Mouse (Mus musculus): ENCODE measurements around the gene Nrxn2. TPM values are rescaled to one million over a fixed set of nuclear protein-coding genes. Genes with fewer than 3 reads are reported as not detected.

Nrxn2 gene
- total RNA-seq, 2 experiments from 2014 or later: not detected

DNA sequence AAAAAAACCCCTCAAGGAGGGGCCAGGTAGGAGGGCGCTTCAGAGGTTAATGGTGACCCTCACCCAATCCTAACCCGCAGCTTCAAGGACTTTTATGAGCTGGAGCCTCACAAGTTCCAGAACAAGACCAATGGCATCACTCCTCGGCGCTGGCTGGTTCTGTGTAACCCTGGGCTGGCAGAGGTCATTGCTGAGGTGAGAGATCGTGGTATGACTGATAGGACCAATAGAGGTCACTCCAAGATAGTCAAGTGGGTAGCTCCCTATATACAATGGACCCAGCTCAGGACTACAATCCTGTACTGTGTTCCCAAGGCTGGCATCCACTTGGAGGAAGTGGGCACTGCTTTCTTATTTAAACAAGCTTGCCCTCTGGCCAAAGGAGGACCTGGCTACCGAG, 28.3 kb upstream of the Nrxn2 start:
- ATAC-seq (replicated peaks; ENCODE audit: poor library complexity): no peak

DNA sequence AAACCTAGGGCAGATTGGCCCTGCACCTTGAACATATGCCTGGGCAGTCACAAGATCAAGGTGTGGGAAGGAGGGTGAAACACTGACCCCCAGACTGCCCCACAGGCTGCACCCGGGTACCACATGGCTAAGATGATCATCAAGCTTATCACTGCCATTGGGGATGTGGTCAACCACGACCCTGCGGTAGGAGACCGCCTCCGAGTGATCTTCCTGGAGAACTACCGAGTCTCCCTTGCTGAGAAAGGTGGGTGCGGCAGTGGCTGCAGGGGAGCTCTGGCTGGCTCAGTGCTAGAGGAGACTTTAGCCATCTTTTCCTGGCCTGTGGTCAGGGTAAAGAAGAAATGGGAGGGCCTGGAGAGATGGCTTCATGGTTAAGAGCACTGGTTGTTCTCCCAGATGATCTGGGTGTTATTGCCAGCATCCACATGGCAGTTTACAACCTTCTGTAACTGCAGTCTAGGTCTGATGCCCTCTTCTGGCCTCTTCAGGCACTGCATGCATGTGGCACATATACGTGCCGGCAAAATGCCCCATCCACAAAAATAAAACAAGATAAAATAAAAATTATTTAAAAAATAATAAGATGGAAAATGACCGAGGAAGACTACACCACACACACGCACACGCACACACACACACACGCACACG, 25.7 kb upstream of the Nrxn2 start:
- ATAC-seq (replicated peaks; ENCODE audit: poor library complexity): peak; percentile 42

DNA sequence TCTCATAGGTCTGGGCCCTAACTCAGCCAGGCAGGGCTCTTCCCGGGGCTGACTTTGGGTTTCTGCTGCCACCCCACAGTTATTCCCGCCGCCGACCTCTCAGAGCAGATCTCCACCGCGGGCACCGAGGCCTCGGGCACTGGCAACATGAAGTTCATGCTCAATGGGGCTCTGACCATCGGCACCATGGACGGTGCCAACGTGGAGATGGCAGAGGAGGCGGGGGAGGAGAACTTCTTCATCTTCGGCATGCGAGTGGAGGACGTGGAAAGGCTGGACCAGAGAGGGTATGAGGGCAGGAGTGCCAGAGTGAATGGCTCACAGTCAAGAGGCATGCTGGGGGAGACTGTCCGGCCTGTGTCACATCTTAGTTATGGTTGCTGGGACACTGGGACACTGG, 24.9 kb upstream of the Nrxn2 start:
- ATAC-seq (replicated peaks; ENCODE audit: poor library complexity): no peak

DNA sequence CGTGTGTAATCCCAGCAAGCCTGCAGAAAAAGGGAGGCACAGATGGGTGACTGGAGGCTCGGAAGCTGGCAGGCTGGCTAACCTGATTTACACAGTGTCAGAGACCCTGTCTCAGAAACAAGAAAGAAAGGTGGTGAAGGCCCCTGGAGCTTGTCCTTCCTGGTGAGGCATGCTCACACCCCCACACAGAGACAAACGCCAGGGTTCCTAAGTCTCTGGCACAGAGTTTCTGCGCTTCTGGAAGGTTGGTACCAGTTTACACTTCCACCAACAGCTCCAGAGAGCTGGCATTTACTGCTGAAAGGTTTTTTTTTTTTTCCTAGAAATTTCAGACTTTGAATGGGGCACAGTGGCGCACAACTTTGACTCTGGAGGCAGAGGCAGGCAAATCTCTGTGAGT, 22.3 kb upstream of the Nrxn2 start:
- no peak for ATAC-seq (replicated peaks; ENCODE audit: poor library complexity)

DNA sequence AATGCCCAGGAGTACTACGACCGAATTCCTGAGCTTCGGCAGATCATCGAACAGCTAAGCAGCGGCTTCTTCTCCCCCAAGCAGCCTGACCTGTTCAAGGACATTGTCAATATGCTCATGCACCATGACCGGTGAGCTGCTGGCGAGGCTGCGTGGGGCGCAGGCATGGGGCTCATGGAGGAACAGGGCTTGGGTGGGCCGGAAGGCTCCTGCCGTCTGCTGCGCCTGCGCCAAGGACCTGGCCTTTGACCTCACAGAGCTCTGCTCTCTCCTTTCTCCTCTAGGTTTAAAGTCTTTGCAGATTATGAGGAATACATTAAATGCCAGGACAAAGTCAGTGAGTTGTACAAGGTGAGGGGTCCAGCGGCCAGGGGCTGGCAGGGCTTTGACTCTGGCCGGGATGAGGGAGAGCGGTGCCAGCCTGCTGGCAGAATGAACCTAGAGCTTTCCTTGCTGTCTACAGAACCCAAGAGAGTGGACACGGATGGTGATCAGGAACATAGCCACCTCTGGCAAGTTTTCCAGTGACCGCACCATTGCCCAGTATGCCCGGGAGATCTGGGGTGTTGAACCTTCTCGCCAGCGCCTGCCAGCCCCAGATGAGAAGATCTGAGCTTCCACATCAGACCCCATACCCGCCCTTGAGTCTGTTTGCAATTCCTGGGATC, 20.8 kb upstream of the Nrxn2 start:
- ATAC-seq (replicated peaks; ENCODE audit: poor library complexity): no peak

DNA sequence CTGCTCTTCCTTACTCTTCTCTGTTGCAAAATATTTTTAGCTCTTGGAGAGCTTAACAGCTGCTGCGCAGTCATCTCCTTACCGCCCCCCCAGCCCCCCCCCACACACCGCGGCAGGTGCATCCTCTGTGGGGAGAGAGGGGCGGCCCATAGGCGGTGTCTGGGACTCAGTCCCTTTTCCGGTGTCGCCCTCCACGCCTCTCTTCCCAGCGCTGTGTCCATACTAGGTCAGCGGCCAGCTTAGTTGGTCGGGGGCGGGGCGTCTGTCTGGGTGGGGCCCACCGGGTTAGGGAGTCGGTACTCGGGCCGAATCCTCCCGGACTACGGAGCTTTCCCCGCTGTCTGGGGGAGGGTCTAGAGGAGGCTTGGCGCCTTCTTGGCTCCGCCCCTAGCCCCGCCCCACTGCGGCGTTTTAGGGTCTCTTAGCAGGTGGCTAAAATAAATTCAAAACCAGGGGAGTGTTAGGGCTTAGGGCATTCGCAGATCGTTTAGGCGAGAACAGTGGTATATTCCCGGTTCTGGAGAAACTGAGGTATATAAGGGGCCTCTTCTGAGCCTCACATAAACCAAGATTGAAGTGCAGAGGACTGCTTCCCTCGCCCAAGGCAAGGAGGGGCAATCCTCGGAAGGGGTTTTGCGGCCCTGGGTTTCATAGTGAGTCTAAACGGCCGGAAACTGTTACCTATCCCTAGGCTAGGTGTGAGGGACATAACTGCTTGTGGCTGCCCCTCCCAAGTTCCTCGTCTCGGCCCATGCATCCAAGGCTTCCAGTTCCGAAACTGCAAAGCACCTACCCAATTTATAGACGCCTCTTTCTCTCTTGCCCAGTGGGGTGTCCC, 19.9 kb upstream of the Nrxn2 start:
- ATAC-seq (replicated peaks; ENCODE audit: poor library complexity): peak; percentile 36

DNA sequence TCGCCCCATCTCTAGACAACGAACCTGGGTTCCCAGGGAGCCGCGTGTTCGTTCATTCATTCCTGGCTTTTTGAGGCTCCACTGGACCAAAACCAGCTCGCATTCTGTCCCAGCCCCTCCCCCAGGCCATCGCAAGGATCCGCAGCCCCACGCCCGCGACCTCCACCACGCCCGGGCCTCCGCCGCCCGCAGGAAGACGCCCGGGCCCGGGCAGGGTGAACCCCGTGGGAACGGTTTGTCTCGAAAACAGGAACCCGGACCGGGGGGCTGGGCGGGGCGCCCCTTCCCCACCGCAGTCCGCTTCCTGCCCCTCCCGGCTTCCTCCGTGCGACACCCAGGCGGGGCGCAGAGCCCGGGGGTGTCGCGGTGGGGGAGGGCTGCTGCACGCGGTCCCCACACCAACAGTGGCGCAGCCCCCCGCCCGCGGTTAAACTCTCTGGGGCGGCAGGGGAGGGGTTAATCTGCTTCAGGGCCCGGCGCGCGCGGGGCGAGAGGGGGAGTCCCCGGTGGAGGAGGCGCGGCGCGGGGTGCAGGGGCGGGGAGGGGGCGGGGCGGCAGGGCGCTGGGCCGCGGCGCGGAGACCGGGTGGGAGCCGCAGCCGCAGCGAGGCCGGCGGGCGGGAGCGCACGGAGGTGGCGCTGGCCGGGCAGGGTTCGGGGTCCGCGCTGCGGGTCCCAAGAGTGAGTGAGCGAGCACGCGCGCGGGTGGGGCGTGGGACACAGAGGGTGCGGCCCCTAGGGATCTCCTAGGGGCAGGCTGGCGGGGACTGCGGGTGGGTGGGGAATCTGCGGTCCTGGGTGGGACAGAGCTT, 19.0 kb upstream of the Nrxn2 start, which contains the start of gene Rasgrp2:
Gene Rasgrp2 (plus strand): TSS at position 56 of the 811 bp plus-strand sequence.
- ATAC-seq (replicated peaks; ENCODE audit: poor library complexity): peak; percentile 28

DNA sequence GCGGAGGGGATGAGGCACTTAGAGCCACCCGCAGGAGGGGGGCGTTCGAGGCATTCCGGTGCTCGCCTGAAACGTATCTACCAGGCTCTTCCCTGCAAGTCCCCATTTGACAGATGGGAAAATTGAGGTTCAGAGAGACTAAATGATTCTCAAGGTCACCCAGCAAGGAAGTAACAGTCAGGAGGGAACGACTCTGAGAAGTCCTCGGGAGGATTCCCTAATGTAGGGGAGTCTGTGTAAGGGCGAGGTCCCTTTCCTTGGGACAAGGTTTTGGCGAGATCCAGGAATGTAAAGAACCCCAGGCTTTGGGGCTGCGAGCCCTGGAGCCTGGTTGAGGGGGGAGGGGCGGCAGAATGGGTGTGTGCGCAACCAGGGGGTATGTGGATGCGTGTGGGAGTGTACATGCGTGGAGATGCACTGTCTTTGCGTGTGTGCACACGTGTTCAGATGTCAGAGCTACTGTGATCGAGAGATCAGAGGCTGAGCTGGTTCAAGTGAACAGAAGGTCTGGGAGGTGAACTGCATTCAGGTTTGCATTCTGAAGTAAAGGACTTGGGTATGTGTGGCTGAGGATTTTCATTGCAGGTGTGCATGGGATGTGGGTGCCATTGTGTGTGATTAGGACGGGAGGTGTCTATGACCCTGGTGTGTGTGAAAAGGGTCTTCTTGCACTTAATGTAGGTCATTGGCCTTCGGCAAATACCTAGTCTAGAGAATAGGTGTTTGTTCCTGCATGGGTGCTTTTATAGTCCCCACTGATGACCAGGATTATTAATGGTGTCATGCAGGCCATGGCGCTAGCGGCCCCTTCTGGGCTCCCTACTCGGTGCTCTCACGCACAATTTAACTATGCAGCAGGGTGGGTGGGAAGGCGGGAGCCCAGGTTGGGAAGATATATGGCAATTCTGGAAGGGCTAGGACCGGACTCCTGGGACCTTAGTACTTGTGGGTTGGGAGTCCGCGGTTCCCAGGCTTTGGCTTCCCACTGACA, 18.1 kb upstream of the Nrxn2 start:
- no peak for ATAC-seq (replicated peaks; ENCODE audit: poor library complexity)

DNA sequence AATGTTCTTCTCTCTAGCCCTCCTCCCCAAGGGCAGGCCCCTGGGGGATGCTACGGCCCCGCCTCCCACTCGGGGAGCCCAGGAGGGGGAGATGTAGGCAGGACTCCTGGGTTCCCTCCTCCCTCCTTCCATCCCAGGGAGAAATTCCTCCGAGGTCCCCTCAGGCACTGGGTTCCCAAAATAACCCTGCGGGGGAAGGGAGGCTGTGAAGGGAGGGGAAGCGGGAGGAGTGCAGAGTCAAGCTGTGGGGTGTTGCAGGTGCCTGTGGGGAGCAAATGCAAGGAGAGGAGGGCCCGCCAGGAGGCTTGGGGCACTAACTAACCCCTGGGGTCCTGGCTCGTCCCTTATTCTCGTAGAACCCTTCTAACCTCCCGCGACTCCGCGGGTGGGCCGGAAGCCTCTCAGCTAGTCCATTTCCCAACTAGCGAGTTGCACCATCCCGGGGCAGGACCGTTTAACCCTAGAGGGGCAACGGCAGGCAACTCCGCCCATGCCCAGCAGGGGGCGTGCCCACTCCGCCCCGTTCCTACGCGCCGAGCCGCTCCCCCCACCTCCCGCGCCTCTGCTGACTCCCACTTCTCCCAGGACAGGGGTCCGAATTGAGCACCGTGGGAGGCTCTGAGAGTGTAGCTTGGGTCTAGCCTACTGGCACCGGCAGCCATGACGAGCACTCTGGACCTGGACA, 17.3 kb upstream of the Nrxn2 start:
- peak; percentile 71 for ATAC-seq (replicated peaks; ENCODE audit: poor library complexity)

DNA sequence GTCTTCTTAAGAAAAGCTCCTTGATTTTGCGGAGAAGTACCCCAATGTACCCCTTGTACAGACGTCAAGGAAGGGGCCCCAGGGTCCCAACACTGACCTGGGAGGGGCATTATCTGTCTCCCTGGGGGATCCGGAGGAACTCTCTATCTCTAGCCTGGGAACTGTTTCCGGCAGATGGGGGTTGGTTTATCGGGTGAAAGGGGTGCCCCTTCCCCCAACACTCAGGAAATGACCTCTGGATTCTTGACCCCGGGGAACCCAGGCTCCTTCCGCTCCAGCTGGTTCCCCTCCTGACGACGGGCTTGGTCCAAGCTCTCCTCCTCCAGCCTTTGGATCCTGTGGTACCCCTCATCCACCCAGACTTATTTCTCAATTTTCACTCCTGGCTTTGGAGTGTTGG, 16.6 kb upstream of the Nrxn2 start:
- ATAC-seq (replicated peaks; ENCODE audit: poor library complexity): no peak

DNA sequence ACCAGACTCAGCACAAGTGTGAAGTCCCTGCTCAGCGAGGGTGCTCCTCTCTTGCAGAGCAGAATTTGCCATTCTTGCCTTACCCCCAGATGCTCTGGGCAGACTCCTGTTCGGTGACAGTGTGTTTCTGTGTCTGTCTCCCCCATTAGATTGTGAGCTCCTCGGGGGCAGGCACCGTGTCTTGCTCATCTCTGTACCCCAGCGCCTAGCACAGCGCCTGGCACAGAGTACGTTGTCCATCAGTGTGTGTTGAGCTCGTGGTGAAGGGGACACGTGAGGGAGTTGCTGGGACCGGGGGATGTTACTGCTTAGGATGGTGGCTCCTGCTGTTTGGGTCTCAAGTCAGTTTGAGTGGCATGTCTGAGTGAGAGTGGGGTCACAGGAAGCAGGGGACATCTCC, 14.7 kb upstream of the Nrxn2 start:
- ATAC-seq (replicated peaks; ENCODE audit: poor library complexity): no peak

DNA sequence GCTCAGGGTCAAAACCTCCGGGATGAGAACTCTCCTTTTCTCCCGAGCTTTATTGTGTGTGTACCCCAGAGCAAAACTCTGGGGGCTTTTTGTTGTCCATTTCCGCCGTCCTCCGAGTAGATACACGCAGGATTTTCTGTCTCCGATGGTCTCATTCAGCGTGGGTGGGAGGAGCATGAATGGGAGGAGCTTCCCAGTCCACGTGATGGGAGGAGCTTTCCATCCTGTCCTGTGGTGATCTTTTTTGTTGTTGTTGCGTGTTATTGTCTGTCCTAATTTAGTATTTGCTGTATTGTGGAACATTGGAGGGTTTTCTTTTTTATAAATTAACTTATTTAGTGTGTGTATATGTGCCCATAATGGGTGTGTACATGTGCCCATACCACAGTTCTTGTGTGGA, 13.1 kb upstream of the Nrxn2 start:
- no peak for ATAC-seq (replicated peaks; ENCODE audit: poor library complexity)

DNA sequence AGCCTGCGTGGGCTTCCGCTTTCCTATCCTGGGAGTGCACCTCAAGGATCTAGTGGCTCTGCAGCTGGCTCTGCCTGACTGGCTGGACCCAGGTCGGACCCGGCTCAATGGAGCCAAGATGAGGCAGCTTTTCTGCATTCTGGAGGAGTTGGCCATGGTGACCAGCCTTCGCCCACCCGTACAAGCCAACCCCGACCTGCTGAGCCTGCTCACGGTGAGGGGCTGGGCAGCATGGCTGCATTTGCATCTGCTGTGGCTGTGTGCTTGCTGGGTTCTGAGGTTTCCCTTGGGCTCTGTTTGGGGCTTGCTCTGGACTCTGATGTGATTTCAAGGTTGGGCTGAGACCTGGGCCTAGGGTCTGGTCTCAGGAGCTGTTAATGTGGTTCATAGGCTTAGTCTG, 11.4 kb upstream of the Nrxn2 start:
- ATAC-seq (replicated peaks; ENCODE audit: poor library complexity): no peak

DNA sequence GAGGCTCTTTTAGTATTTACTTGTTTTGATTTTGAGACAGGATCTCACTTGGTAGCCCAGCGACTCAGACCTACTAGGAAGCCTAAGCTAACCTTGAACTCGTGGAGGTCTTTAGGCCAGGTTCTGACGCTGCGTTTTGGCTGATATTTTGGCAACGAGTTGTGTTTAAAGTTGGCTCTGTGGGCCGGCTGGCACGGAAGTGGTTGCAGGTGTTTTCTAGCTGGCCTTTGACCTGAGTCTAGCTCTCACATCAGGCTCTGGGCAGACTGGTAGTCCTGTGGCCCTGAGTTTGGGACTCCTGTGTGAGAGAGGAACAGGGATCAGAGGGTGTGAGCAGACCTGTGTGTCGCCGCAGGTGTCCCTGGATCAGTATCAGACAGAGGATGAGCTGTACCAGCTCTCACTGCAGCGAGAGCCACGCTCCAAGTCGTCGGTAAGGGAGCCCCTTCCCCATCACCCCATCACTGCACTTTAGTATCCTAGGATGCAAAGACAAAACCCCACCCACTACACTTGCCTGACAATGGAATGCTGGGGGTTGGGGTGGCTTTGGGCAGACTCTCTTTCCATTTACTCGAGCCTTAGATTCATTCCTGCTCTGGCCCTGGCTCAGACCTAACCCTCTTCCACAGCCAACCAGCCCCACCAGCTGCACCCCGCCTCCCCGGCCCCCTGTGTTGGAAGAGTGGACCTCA, 10.6 kb upstream of the Nrxn2 start:
- no peak for ATAC-seq (replicated peaks; ENCODE audit: poor library complexity)

DNA sequence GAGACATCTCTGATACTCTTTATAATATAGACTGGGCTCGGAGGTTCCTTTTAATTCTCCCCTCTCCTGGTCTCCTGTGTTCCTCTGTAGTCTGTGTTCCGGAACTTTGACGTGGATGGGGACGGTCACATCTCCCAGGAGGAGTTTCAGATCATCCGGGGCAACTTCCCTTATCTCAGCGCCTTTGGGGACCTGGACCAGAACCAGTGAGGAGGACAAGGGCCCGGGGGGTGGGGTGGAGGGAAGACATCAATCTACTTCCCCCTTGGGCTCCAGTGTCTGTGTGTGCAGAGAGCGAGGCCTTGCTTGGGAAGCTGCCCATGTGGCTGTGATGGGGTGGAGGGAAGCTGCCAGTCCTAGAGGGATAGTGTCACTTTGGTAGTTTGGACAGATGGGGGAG, 9.8 kb upstream of the Nrxn2 start:
- no peak for ATAC-seq (replicated peaks; ENCODE audit: poor library complexity)

DNA sequence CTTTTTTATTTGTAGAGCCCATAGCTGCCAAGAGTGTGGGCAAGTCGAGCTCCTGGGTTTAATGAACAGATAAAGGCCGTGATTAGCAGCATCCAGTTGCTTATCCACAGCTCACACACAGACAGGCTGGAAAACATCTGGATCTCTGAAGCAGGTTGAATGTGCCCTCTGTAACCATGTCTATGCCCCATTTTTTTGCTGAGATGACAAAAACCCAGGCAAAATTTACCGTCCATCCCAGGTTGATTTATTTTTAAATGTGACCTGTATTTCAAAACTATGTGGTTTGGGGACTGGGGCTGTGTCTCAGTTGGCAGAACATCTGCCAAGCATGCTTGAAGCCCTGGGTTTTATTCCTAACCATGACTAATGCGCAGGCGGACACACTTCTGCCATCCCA, 9.4 kb upstream of the Nrxn2 start:
- no peak for ATAC-seq (replicated peaks; ENCODE audit: poor library complexity)

DNA sequence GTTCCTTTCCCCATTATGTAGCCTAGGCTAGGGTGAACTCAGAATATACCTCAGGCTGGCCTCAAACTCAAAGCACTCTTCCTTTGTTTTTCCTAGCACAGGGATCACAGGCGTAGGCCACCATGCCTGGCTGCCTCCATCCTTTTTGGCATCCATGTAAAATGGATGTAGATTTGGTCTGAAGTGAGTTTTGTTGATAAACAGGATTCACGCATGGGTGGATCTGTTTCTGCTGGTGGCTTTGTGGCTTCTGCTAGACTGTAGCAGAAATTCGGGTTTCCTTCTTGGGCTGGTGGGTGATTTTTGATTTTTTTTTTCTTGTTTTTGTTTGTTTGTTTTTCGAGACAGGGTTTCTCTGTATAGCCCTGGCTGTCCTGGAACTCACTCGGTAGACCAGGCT, 8.6 kb upstream of the Nrxn2 start:
- no peak for ATAC-seq (replicated peaks; ENCODE audit: poor library complexity)

DNA sequence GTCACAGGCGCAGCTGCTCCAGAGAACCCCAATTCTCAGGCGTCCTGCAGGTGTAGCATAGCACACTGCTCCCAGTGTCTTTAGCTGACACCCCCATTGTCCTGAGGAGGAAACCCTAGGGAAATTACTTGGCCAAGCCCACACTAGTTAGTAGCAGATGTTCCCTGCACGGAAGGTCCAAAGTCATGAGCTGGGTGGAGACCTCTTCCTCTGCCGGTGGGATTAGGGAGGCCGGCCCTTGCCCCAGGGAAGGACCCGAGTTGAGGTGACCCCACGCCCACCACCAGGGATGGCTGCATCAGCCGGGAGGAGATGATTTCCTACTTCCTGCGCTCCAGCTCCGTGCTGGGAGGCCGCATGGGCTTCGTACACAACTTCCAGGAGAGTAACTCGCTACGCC, 5.7 kb upstream of the Nrxn2 start:
- ATAC-seq (replicated peaks; ENCODE audit: poor library complexity): no peak

DNA sequence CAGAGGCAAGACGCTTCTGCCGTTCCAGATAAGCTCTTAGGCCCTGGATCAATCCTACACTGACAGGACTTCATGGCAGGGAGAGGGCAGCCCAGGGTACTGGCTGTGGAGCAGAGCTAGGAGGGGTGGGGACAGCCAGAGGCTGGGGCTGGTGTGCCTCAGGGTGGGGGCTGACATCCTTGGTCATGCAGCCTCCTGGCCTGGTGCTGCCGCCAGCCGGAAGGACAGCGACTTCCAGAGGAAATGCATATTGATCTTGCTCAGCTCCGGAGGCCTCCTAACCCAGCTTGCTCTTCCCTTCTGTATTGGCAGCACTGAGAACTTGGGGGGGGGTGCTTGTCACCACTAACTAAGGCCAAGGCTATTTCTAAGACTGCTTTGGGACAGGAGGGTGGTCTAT, 3.1 kb upstream of the Nrxn2 start:
- no peak for ATAC-seq (replicated peaks; ENCODE audit: poor library complexity)

Data from megakaryocyte progenitor cell, adult 5-6 weeks (primary cell).